Mouse (Mus musculus) midbrain, embryonic 14.5 days (tissue): Measurements from ENCODE around the gene Wnt5b. TPM values are rescaled to one million over a fixed set of nuclear protein-coding genes. Genes with fewer than 3 reads are reported as not detected.

Source experiments
- ATAC-seq: fragments of 200-750 bp; cut with Nextera tagmentation; 2 replicates; pipeline ENCODE4 v1.8.0; 2017; ENCODE audit warnings: moderate number of reproducible peaks, moderate library complexity; ENCODE audit not compliant: low FRiP score, low TSS enrichment
- DNase-seq: peaks from one replicate; pipeline ENCODE4 v3.0.0-alpha.2; 2015
- H3K27ac ChIP-seq: fragments of 300-500 bp; sonication (generic); replicated peaks from 2 replicates; pipeline ENCODE4 v1.5.1; 2014; ENCODE audit warnings: mild to moderate bottlenecking, low read depth, low read length, moderate library complexity
- H3K27me3 ChIP-seq: fragments of 300-500 bp; sonication (generic); 2 replicates; pipeline ENCODE4 v1.6.1; 2014; ENCODE audit warnings: low read length, control low read depth, mixed read lengths; ENCODE audit not compliant: control insufficient read depth, insufficient read depth
- H3K36me3 ChIP-seq: fragments of 300-500 bp; sonication (generic); 2 replicates; pipeline ENCODE4 v1.6.1; 2014; ENCODE audit warnings: low read length, control low read depth; ENCODE audit not compliant: control insufficient read depth, insufficient read depth
- H3K4me1 ChIP-seq: fragments of 300-500 bp; sonication (generic); 2 replicates; pipeline ENCODE4 v1.6.1; 2014; ENCODE audit warnings: mild to moderate bottlenecking, antibody characterized with exemption, low read length, control low read depth; ENCODE audit not compliant: control insufficient read depth, insufficient read depth
- H3K4me2 ChIP-seq: fragments of 300-500 bp; sonication (generic); 2 replicates; pipeline ENCODE4 v1.6.1; 2014; ENCODE audit warnings: mild to moderate bottlenecking, low read length, moderate library complexity
- H3K4me3 ChIP-seq: fragments of 300-500 bp; sonication (generic); replicated peaks from 2 replicates; pipeline ENCODE4 v1.5.1; 2014; ENCODE audit warnings: low read depth, low read length
- H3K9ac ChIP-seq: fragments of 300-500 bp; sonication (generic); replicated peaks from 2 replicates; pipeline ENCODE4 v1.6.1; 2014; ENCODE audit warnings: mild to moderate bottlenecking, low read length, moderate library complexity
- H3K9me3 ChIP-seq: fragments of 300-500 bp; sonication (generic); 2 replicates; pipeline ENCODE4 v1.6.1; 2016; ENCODE audit warnings: low read length, control low read depth, mixed read lengths; ENCODE audit not compliant: control insufficient read depth
- WGBS: fragments of 180-500 bp; shearing (Covaris S2); extraction: QIAGEN DNeasy Blood & Tissue Kit; methylation state at CpG from one replicate; pipeline ENCODE4 v1.1.7; 2014; 5-methylcytosine and 5-hydroxymethylcytosine counted together
- polyA plus RNA-seq: library from polyadenylated mRNA; unstranded; fragments of >200 nt; fragmentation: Nextera tagmentation; extraction: Ambion mirVana; gene quantifications from 2 replicates; pipeline ENCODE4 v1.2.1, GENCODE M21; 2014

The Wnt5b gene
- 1.4 and 3.0 TPM in 2 replicates for polyA plus RNA-seq

DNA sequence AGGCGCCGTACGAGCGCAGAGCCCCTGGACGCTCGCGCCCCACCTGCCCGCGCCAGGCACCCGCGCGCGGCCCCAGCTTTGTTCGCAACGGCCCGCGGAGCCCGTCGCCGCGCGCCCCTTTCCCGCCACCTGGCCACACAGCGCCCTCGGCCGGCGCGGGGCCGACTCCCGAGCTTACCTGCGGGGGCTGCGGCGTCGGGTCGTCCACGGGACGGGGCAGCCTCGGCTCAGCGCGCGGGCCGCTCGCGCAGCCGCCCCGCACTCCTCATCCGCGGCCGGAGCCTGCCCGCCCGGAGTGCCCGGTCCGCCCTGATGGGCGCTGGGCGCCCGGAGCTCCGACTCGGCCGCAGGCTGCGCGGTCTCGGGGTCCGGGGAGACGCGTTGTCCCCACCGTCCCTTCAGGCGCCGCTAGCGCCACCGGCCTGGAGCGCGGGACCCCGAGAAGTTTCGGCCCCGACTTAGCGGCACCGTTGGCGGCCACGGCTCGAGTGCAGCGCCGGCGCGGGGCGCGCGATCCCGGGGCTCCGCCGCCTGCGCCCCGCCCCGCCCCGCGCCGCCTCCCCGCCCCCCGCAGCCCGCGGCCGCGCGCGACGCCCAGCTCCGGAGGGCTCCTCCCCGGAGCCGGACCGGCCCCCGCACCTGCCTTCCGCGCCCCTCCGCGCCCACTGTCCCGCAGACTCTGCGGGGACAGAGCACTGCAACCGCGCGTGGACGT lies at the start of gene Wnt5b:
TSS of gene Wnt5b (minus strand) at position 545 of the 715 bp plus-strand sequence.
- Histone ChIP-seq H3K27me3 (peaks cover 24% of the 10 kb centered on the region), H3K9ac (peak within 1 kb of the TSS; percentile 64), H3K36me3 (no peaks in the 10 kb centered on the region), H3K4me3 (peak within 1 kb of the TSS; percentile 71), H3K4me2 (peak within 1 kb of the TSS; percentile 95), H3K27ac (no peak within 1 kb of the TSS), H3K4me1 (peaks cover 5% of the 10 kb centered on the region), H3K9me3 (no peaks in the 10 kb centered on the region)
- DNase-seq (peak; percentile 65), ATAC-seq (peak; percentile 58)
- WGBS = under 1% methylated on average over 100 of the region's 120 CpGs

GRCm38 (mm10) chr6:119590872-119591271 lies 46.7 kb upstream of the Wnt5b start:
- ATAC-seq = no peak
- no peak for DNase-seq

DNA sequence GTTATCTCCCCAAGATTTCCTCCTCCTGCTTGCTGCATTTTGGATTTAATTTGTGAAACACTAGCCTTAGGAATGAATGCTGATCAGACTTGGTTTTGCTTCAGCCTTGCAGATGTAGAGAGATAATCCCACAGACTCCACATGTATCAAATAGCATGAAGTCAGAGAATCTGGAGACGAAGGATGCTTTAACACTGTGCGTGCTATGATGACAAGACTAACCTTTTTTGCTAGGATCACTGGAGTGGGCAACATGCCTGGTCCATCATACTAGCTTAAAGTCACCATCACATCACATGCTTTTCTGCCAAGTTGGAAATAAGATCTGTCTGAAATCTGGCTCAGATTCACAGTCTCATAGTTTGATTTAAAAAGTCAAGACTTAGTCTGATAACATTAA lies 43.8 kb upstream of the Wnt5b start:
- Histone ChIP-seq H3K9ac (no peak overlapping the region), H3K9me3 (no peaks in the 10 kb centered on the region), H3K4me2 (no peak overlapping the region), H3K4me1 (peaks cover 11% of the 10 kb centered on the region; the same call in 1 of the 2 replicates), H3K36me3 (peaks cover 15% of the 10 kb centered on the region; the same call in 1 of the 2 replicates), H3K4me3 (no peak overlapping the region), H3K27me3 (no peaks in the 10 kb centered on the region), H3K27ac (no peak overlapping the region)
- DNase-seq (no peak), ATAC-seq (no peak)
- 89% methylated on average over 2 of the region's 2 CpGs for WGBS

More at GRCm38 (mm10) chr6:119590872-119591271, 46.7 kb upstream of the Wnt5b start:
- Histone ChIP-seq H3K27ac (no peak overlapping the region), H3K4me2 (no peak overlapping the region), H3K9me3 (no peaks in the 10 kb centered on the region), H3K4me3 (no peak overlapping the region), H3K9ac (no peak overlapping the region), H3K4me1 (peaks cover 6% of the 10 kb centered on the region; the same call in 1 of the 2 replicates), H3K36me3 (peaks cover 21% of the 10 kb centered on the region; the same call in 1 of the 2 replicates), H3K27me3 (no peaks in the 10 kb centered on the region)
- WGBS = 73% methylated on average over 2 of the region's 2 CpGs

- H3K4me3 ChIP-seq = no peak overlapping the region
- no peak for ATAC-seq
- no peak overlapping the region for H3K4me2 ChIP-seq
- no peaks in the 10 kb centered on the region for H3K27me3 ChIP-seq
- no peak overlapping the region for H3K9ac ChIP-seq
- no peak for DNase-seq
- H3K9me3 ChIP-seq = no peaks in the 10 kb centered on the region
- no peak overlapping the region for H3K27ac ChIP-seq
- peaks cover 15% of the 10 kb centered on the region; the same call in 1 of the 2 replicates for H3K36me3 ChIP-seq
- H3K4me1 ChIP-seq = peaks cover 11% of the 10 kb centered on the region; the same call in 1 of the 2 replicates
These were observed 43.3 kb upstream of the Wnt5b start for GRCm38 (mm10) chr6:119587454-119587853.

GRCm38 (mm10) chr6:119585652-119586375 lies 41.7 kb upstream of the Wnt5b start:
- peak; percentile 24; the same call in 1 of the 2 replicates for ATAC-seq
- H3K9ac ChIP-seq = no peak overlapping the region
- WGBS = 66% methylated on average over 5 of the region's 5 CpGs
- peaks cover 11% of the 10 kb centered on the region; the same call in 1 of the 2 replicates for H3K4me1 ChIP-seq
- H3K27ac ChIP-seq = 0 out of 2 replicates have a peak overlapping the region, but pooled peaks have one; percentile 14
- no peak overlapping the region for H3K4me3 ChIP-seq
- H3K4me2 ChIP-seq = no peak overlapping the region
- no peaks in the 10 kb centered on the region for H3K9me3 ChIP-seq
- H3K36me3 ChIP-seq = 0 out of 2 replicates have a peak, but pooled peaks cover 11% of the 10 kb centered on the region
- H3K27me3 ChIP-seq = no peaks in the 10 kb centered on the region
- peak; percentile 64 for DNase-seq

GRCm38 (mm10) chr6:119584061-119584460 lies 39.9 kb upstream of the Wnt5b start:
- Histone ChIP-seq H3K27me3 (no peaks in the 10 kb centered on the region), H3K27ac (no peak overlapping the region), H3K9ac (no peak overlapping the region), H3K4me1 (peaks cover 11% of the 10 kb centered on the region; the same call in 1 of the 2 replicates), H3K36me3 (0 out of 2 replicates have a peak, but pooled peaks cover 5% of the 10 kb centered on the region), H3K9me3 (no peaks in the 10 kb centered on the region), H3K4me2 (no peak overlapping the region), H3K4me3 (no peak overlapping the region)
- ATAC-seq (no peak), DNase-seq (no peak)
- 88% methylated on average over 1 of the region's 1 CpGs for WGBS

- Histone ChIP-seq H3K4me3 (no peak overlapping the region), H3K36me3 (no peaks in the 10 kb centered on the region), H3K27ac (no peak overlapping the region), H3K9ac (no peak overlapping the region), H3K4me2 (no peak overlapping the region), H3K9me3 (no peaks in the 10 kb centered on the region), H3K27me3 (no peaks in the 10 kb centered on the region), H3K4me1 (peaks cover 11% of the 10 kb centered on the region; the same call in 1 of the 2 replicates)
- 97% methylated on average over 5 of the region's 5 CpGs for WGBS
- no peak for DNase-seq
- ATAC-seq = no peak
These were observed 39.0 kb upstream of the Wnt5b start for GRCm38 (mm10) chr6:119583165-119583564.

DNA sequence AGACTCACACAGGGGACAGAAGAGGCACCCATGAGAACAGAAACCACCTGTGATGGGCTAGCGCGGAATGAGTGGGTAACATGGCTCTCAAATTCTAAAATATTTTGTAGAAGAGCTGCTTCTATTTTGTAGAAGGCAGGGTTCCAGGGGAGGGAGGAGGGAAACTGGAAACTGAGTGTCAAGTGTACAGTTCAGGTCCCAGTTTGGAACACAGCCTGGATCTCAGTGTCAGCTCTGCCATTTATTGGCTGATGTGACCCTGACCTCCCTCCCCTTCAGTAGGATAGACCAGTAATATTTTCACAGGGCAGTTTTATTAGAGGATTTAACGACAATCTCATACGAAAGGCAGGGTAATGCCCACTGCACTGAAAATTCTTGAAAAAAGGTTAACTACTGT lies 32.6 kb upstream of the Wnt5b start:
- H3K4me2 ChIP-seq = no peak overlapping the region
- H3K36me3 ChIP-seq = peaks cover 37% of the 10 kb centered on the region
- H3K4me3 ChIP-seq = no peak overlapping the region
- no peaks in the 10 kb centered on the region for H3K9me3 ChIP-seq
- H3K4me1 ChIP-seq = no peaks in the 10 kb centered on the region
- H3K9ac ChIP-seq = no peak overlapping the region
- ATAC-seq (no peak), DNase-seq (no peak)
- H3K27ac ChIP-seq = no peak overlapping the region
- H3K27me3 ChIP-seq = no peaks in the 10 kb centered on the region
- 96% methylated on average over 4 of the region's 4 CpGs for WGBS
